Mouse (Mus musculus) heart, embryonic 10.5 days (tissue): ENCODE results near the gene Krtap1-3. TPM values are rescaled to one million over a fixed set of nuclear protein-coding genes. Genes with fewer than 3 reads are reported as not detected.

Source experiments
- DNase-seq: peaks from one replicate; pipeline ENCODE4 v3.0.0-alpha.2; 2017; ENCODE audit warnings: low spot score
- H3K27ac ChIP-seq: fragments of 300-500 bp; sonication (generic); 2 replicates; pipeline ENCODE4 v1.5.1; 2016; ENCODE audit warnings: mild to moderate bottlenecking
- H3K27me3 ChIP-seq: fragments of 300-500 bp; sonication (generic); 2 replicates; pipeline ENCODE4 v1.6.1; 2016; ENCODE audit warnings: mild to moderate bottlenecking; ENCODE audit not compliant: poor library complexity, insufficient read depth, severe bottlenecking
- H3K36me3 ChIP-seq: fragments of 300-500 bp; sonication (generic); 2 replicates; pipeline ENCODE4 v1.6.1; 2016; ENCODE audit warnings: mild to moderate bottlenecking, moderate library complexity
- H3K4me1 ChIP-seq: fragments of 300-500 bp; sonication (generic); 2 replicates; pipeline ENCODE4 v1.6.1; 2016; ENCODE audit warnings: mild to moderate bottlenecking
- H3K4me3 ChIP-seq: fragments of 300-500 bp; sonication (generic); 2 replicates; pipeline ENCODE4 v1.5.1; 2016; ENCODE audit warnings: mild to moderate bottlenecking, moderate library complexity
- H3K9me3 ChIP-seq: fragments of 300-500 bp; sonication (generic); 2 replicates; pipeline ENCODE4 v1.6.1; 2016; ENCODE audit warnings: mild to moderate bottlenecking, moderate library complexity
- WGBS: fragments of 180-500 bp; shearing (Covaris S2); methylation state at CpG from one replicate; pipeline ENCODE4 v1.1.7; 2016; 5-methylcytosine and 5-hydroxymethylcytosine counted together
- polyA plus RNA-seq: library from polyadenylated mRNA; unstranded; fragments of >200 nt; fragmentation: Nextera tagmentation; extraction: Ambion mirVana; gene quantifications from 2 replicates; pipeline ENCODE4 v1.2.1, GENCODE M21; 2016

The Krtap1-3 gene
- polyA plus RNA-seq, 1 experiment from 2014 or later, result not detected

GRCm38 (mm10) chr11:99550765-99551164, 40.4 kb downstream of the Krtap1-3 start, which contains the start of gene Krtap3-3:
Gene Krtap3-3, minus strand, starts transcription at chr11:99550865.
- 61% methylated on average over 4 of the region's 4 CpGs for WGBS
- no peak for DNase-seq
- H3K9me3 ChIP-seq, result no peaks in the 10 kb centered on the region
- no peaks in the 10 kb centered on the region for H3K27me3 ChIP-seq
- H3K4me3 ChIP-seq, result no peak within 1 kb of the TSS
- no peak within 1 kb of the TSS for H3K27ac ChIP-seq
- H3K36me3 ChIP-seq, result no peaks in the 10 kb centered on the region
- H3K4me1 ChIP-seq, result no peaks in the 10 kb centered on the region

- no peak overlapping the region for H3K27ac ChIP-seq
- H3K4me3 ChIP-seq, result no peak overlapping the region
- DNase-seq, result no peak
- no peaks in the 10 kb centered on the region for H3K4me1 ChIP-seq
- no peaks in the 10 kb centered on the region for H3K36me3 ChIP-seq
- H3K9me3 ChIP-seq, result no peaks in the 10 kb centered on the region
- H3K27me3 ChIP-seq, result no peaks in the 10 kb centered on the region
Measured at GRCm38 (mm10) chr11:99547892-99548291, 43.2 kb downstream of the Krtap1-3 start.

Other genes with a start within 250 kb of the Krtap1-3 start
- gene Krt27, start 240.2 kb downstream of the Krtap1-3 start, polyA plus RNA-seq, result not detected in 2 replicates
- gene Krt28, start 216.4 kb downstream of the Krtap1-3 start, polyA plus RNA-seq, result 0.20 and 0.39 TPM in 2 replicates
- gene Krt10, start 202.0 kb downstream of the Krtap1-3 start, polyA plus RNA-seq, result 11.4 and 14.6 TPM in 2 replicates
- gene Krt12, start 169.1 kb downstream of the Krtap1-3 start, polyA plus RNA-seq, result not detected in 2 replicates
- gene Krt20, start 153.2 kb downstream of the Krtap1-3 start, polyA plus RNA-seq, result 6.6 and 9.5 TPM in 2 replicates
- 0.15 and 0.38 TPM in 2 replicates for gene Krt23, start 98.2 kb downstream of the Krtap1-3 start, polyA plus RNA-seq
- not detected in 2 replicates for gene Krt39, start 70.0 kb downstream of the Krtap1-3 start, polyA plus RNA-seq
- not detected in 2 replicates for gene Krt40, start 48.2 kb downstream of the Krtap1-3 start, polyA plus RNA-seq
- gene Krtap3-3, start 40.5 kb downstream of the Krtap1-3 start, polyA plus RNA-seq, result not detected in 2 replicates
- gene Krtap3-2, start 34.5 kb downstream of the Krtap1-3 start, polyA plus RNA-seq, result not detected in 2 replicates
- gene Gm11939, start 31.9 kb downstream of the Krtap1-3 start, polyA plus RNA-seq, result not detected in 2 replicates
- gene Krtap3-1, start 24.7 kb downstream of the Krtap1-3 start, polyA plus RNA-seq, result not detected in 2 replicates
- not detected in 2 replicates for gene Krtap1-5, start 10.3 kb downstream of the Krtap1-3 start, polyA plus RNA-seq
- gene Krtap1-4, start 7.7 kb downstream of the Krtap1-3 start, polyA plus RNA-seq, result not detected in 2 replicates
- not detected in 2 replicates for gene Krtap9-3, start 6.8 kb upstream of the Krtap1-3 start, polyA plus RNA-seq
- not detected in 2 replicates for gene Gm11938, start 12.0 kb upstream of the Krtap1-3 start, polyA plus RNA-seq
- not detected in 2 replicates for gene Gm11937, start 18.9 kb upstream of the Krtap1-3 start, polyA plus RNA-seq
- gene Krtap2-4, start 23.5 kb upstream of the Krtap1-3 start, polyA plus RNA-seq, result not detected in 2 replicates
- gene Gm11562, start 29.1 kb upstream of the Krtap1-3 start, polyA plus RNA-seq, result not detected in 2 replicates
- not detected in 2 replicates for gene Krtap4-1, start 36.9 kb upstream of the Krtap1-3 start, polyA plus RNA-seq
- gene Krtap4-2, start 43.7 kb upstream of the Krtap1-3 start, polyA plus RNA-seq, result not detected in 2 replicates
- not detected in 2 replicates for gene Krtap4-7, start 52.8 kb upstream of the Krtap1-3 start, polyA plus RNA-seq
- not detected in 2 replicates for gene Gm11555, start 58.9 kb upstream of the Krtap1-3 start, polyA plus RNA-seq
- gene Gm11563, start 67.6 kb upstream of the Krtap1-3 start, polyA plus RNA-seq, result not detected in 2 replicates
- gene Krtap4-6, start 74.6 kb upstream of the Krtap1-3 start, polyA plus RNA-seq, result not detected in 2 replicates
- not detected in 2 replicates for gene Gm14190, start 99.4 kb upstream of the Krtap1-3 start, polyA plus RNA-seq
- gene Gm14180, start 143.0 kb upstream of the Krtap1-3 start, polyA plus RNA-seq, result not detected in 2 replicates
- not detected in 2 replicates for gene Gm11595, start 181.6 kb upstream of the Krtap1-3 start, polyA plus RNA-seq
- gene Krtap4-8, start 189.4 kb upstream of the Krtap1-3 start, polyA plus RNA-seq, result not detected in 2 replicates
- gene Krtap4-9, start 193.9 kb upstream of the Krtap1-3 start, polyA plus RNA-seq, result not detected in 2 replicates
- not detected in 2 replicates for gene Gm11596, start 202.1 kb upstream of the Krtap1-3 start, polyA plus RNA-seq
- not detected in 2 replicates for gene Gm11569, start 207.6 kb upstream of the Krtap1-3 start, polyA plus RNA-seq
- not detected in 2 replicates for gene Gm11554, start 213.1 kb upstream of the Krtap1-3 start, polyA plus RNA-seq
- gene Krtap4-13, start 218.6 kb upstream of the Krtap1-3 start, polyA plus RNA-seq, result not detected in 2 replicates
- not detected in 2 replicates for gene Gm11564, start 224.3 kb upstream of the Krtap1-3 start, polyA plus RNA-seq
- not detected in 2 replicates for gene 2300003K06Rik, start 246.7 kb upstream of the Krtap1-3 start, polyA plus RNA-seq